Mouse (Mus musculus): Measurements from ENCODE around the gene Gm6993. TPM values are rescaled to one million over a fixed set of nuclear protein-coding genes. Genes with fewer than 3 reads are reported as not detected.

The Gm6993 gene
- not detected in 2 replicates for polyA plus RNA-seq (2014; fragmentation: Nextera tagmentation; extraction: Ambion mirVana)

GRCm38 (mm10) chr12:31240470-31240869, at the start of gene Gm6993:
Gene Gm6993, plus strand, starts transcription at chr12:31240770.
- Histone ChIP-seq H3K4me3 (ENCODE audit: low read depth, low read length) (no peak within 1 kb of the TSS), H3K27ac (ENCODE audit: low read depth, low read length) (no peak within 1 kb of the TSS), H3K4me1 (ENCODE audit: control insufficient read depth, insufficient read depth, low read length) (no peaks in the 10 kb centered on the region), H3K9me3 (ENCODE audit: control insufficient read depth, low read length) (no peaks in the 10 kb centered on the region), H3K36me3 (ENCODE audit: control insufficient read depth, insufficient read depth, low read length) (no peaks in the 10 kb centered on the region), H3K27me3 (ENCODE audit: control insufficient read depth, insufficient read depth, low read length) (no peaks in the 10 kb centered on the region), H3K4me2 (ENCODE audit: low read depth, low read length) (no peak within 1 kb of the TSS), H3K9ac (replicated peaks; ENCODE audit: low read depth, low read length) (no peak within 1 kb of the TSS)
- 91% methylated on average over 5 of the region's 5 CpGs for WGBS
- no peak for ATAC-seq (ENCODE audit: low read depth)

GRCm38 (mm10) chr12:31191329-31191954, 49.1 kb upstream of the Gm6993 start:
- peaks cover 4% of the 10 kb centered on the region for H3K4me1 ChIP-seq (ENCODE audit: control insufficient read depth, insufficient read depth, low read length)
- no peak overlapping the region for H3K4me3 ChIP-seq (ENCODE audit: low read depth, low read length)
- H3K4me2 ChIP-seq (ENCODE audit: low read depth, low read length): no peak overlapping the region; the same call in 1 of the 2 replicates
- H3K9ac ChIP-seq (replicated peaks; ENCODE audit: low read depth, low read length): no peak overlapping the region
- H3K9me3 ChIP-seq (ENCODE audit: control insufficient read depth, low read length): no peaks in the 10 kb centered on the region
- no peak overlapping the region for H3K27ac ChIP-seq (ENCODE audit: low read depth, low read length)
- WGBS: 10% methylated on average over 8 of the region's 8 CpGs
- no peaks in the 10 kb centered on the region for H3K36me3 ChIP-seq (ENCODE audit: control insufficient read depth, insufficient read depth, low read length)
- peak; percentile 93 for ATAC-seq (ENCODE audit: low read depth)
- no peaks in the 10 kb centered on the region for H3K27me3 ChIP-seq (ENCODE audit: control insufficient read depth, insufficient read depth, low read length)

DNA sequence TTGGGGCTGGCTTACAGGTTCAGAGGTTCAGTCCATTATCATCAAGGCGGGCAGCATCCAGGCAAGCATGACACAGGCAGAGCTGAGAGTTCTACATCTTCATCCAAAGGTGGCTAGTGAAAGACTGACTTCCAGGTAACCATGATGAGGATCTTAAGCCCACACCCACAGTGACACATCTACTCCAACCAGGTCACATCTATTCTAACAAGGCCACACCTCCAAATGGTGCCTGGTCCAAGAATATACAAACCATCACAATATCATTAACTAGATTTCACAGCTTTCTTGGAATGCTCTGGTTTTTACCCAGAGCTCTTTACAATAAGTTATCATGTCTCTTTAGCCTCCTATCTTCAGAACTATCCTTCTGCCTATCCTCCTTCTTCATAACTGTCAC, 38.1 kb upstream of the Gm6993 start:
- Histone ChIP-seq H3K4me3 (ENCODE audit: low read depth, low read length) (no peak overlapping the region), H3K27ac (ENCODE audit: low read depth, low read length) (no peak overlapping the region), H3K4me2 (ENCODE audit: low read depth, low read length) (no peak overlapping the region), H3K36me3 (ENCODE audit: control insufficient read depth, insufficient read depth, low read length) (no peaks in the 10 kb centered on the region), H3K4me1 (ENCODE audit: control insufficient read depth, insufficient read depth, low read length) (no peaks in the 10 kb centered on the region), H3K27me3 (ENCODE audit: control insufficient read depth, insufficient read depth, low read length) (no peaks in the 10 kb centered on the region), H3K9ac (replicated peaks; ENCODE audit: low read depth, low read length) (no peak overlapping the region), H3K9me3 (ENCODE audit: control insufficient read depth, low read length) (no peaks in the 10 kb centered on the region)
- 96% methylated on average over 1 of the region's 1 CpGs for WGBS
- ATAC-seq (ENCODE audit: low read depth): no peak

DNA sequence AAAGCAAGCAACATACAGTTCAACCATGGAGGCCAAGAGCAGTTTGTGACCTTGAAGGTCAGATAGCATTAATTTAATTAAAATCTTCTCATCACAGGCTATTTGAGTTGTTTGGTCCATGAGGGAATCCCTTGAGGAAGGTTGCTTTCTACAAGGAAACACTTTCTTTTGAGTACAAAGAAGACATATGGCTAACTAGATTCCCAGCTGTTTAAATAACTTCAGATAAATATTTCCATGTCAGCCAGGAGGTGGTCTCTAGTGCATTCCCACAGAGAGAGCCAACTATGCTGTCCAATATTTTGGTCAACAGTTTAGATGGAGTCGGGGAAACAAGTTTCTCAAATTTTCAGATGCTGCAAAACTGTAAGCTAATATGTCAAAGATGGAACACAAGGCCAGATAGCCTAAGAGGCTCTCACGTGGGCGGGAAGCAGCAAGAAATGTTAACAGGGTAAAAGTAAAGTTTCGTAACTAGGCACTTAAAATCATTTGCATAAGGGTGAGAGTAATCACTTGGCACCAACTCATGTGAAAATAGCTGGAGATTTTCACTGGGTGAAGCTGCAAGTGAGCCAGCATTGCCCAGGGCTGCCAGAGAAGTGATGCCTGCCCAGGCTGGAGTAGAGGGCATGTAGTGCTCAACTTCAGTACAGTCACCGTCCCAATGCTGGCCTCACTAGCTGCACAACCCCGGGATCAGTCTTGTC, 36.7 kb upstream of the Gm6993 start:
- H3K4me3 ChIP-seq (ENCODE audit: low read depth, low read length): no peak overlapping the region
- no peaks in the 10 kb centered on the region for H3K36me3 ChIP-seq (ENCODE audit: control insufficient read depth, insufficient read depth, low read length)
- 84% methylated on average over 6 of the region's 6 CpGs for WGBS
- no peaks in the 10 kb centered on the region for H3K4me1 ChIP-seq (ENCODE audit: control insufficient read depth, insufficient read depth, low read length)
- H3K4me2 ChIP-seq (ENCODE audit: low read depth, low read length): no peak overlapping the region
- H3K9me3 ChIP-seq (ENCODE audit: control insufficient read depth, low read length): no peaks in the 10 kb centered on the region
- H3K27ac ChIP-seq (ENCODE audit: low read depth, low read length): no peak overlapping the region
- H3K27me3 ChIP-seq (ENCODE audit: control insufficient read depth, insufficient read depth, low read length): no peaks in the 10 kb centered on the region
- ATAC-seq (ENCODE audit: low read depth): no peak
- no peak overlapping the region for H3K9ac ChIP-seq (replicated peaks; ENCODE audit: low read depth, low read length)

DNA sequence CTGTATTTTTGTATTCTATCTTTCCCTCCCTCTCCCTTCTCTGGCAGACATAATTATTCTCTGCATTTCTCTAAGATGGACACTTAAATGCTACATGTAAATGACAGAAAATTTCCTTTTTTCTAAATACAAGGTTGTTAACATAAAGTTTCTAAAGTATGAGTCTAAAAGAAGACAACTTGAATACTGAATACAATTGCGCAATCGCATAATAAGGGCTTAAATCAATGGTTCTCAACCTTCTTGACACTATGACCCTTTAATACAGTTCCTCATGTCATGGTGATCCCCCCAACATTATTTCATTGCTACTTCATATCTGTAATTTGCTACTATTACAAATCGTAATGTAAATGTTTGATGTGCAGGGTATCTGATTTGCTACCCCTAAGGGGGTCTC, 35.7 kb upstream of the Gm6993 start:
- Histone ChIP-seq H3K4me2 (ENCODE audit: low read depth, low read length) (no peak overlapping the region), H3K9ac (replicated peaks; ENCODE audit: low read depth, low read length) (no peak overlapping the region), H3K4me3 (ENCODE audit: low read depth, low read length) (no peak overlapping the region), H3K9me3 (ENCODE audit: control insufficient read depth, low read length) (no peaks in the 10 kb centered on the region), H3K27ac (ENCODE audit: low read depth, low read length) (no peak overlapping the region), H3K36me3 (ENCODE audit: control insufficient read depth, insufficient read depth, low read length) (no peaks in the 10 kb centered on the region), H3K4me1 (ENCODE audit: control insufficient read depth, insufficient read depth, low read length) (no peaks in the 10 kb centered on the region), H3K27me3 (ENCODE audit: control insufficient read depth, insufficient read depth, low read length) (no peaks in the 10 kb centered on the region)
- 95% methylated on average over 3 of the region's 3 CpGs for WGBS
- no peak for ATAC-seq (ENCODE audit: low read depth)

GRCm38 (mm10) chr12:31205983-31206633, 34.5 kb upstream of the Gm6993 start:
- Histone ChIP-seq H3K27me3 (ENCODE audit: control insufficient read depth, insufficient read depth, low read length) (no peaks in the 10 kb centered on the region), H3K4me3 (ENCODE audit: low read depth, low read length) (no peak overlapping the region), H3K4me1 (ENCODE audit: control insufficient read depth, insufficient read depth, low read length) (no peaks in the 10 kb centered on the region), H3K9ac (replicated peaks; ENCODE audit: low read depth, low read length) (no peak overlapping the region), H3K4me2 (ENCODE audit: low read depth, low read length) (no peak overlapping the region), H3K27ac (ENCODE audit: low read depth, low read length) (no peak overlapping the region), H3K9me3 (ENCODE audit: control insufficient read depth, low read length) (no peaks in the 10 kb centered on the region), H3K36me3 (ENCODE audit: control insufficient read depth, insufficient read depth, low read length) (no peaks in the 10 kb centered on the region)
- WGBS: 74% methylated on average over 10 of the region's 10 CpGs
- no peak for ATAC-seq (ENCODE audit: low read depth)

DNA sequence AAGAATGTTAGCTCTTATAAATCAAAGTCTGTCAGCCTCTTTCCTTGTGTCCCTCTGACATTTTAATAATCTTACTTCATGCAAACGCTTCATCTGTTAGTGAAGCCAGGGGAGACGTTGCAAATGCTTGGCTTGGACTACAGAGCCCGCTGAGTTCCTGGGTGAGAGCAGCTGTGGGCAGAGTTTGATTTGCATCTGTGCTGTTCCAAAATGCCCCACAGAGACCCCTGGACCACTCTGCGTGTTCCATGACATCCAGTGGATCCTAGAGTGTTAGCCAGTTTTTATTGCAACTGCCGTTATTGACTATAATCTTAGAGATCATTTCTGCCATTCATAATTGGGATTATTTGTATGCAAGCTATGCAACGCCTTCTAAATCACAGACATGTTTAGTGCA, 31.8 kb upstream of the Gm6993 start:
- no peak overlapping the region for H3K27ac ChIP-seq (ENCODE audit: low read depth, low read length)
- peak; percentile 54; the same call in 1 of the 2 replicates for ATAC-seq (ENCODE audit: low read depth)

DNA sequence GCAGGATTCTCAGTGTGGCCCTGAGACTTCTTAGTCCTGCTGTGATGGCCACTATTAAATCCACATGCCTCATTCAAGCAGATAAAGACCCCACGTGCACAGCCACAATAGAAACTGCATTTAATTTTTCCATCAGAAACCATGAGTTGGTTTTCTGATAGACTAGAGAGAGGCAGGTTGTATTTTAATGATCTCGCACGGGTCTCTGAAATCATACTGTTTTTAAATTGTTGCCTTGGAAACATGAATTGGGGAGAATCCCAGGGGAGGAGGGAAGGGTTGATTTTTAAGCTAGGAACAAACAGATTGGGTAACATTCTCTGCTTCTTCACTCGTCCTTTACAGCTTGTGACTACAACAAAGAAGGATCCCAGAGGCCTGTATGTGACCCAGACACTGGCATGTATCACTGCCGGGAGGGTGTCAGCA, 31.2 kb upstream of the Gm6993 start:
- Histone ChIP-seq H3K4me2 (ENCODE audit: low read depth, low read length) (no peak overlapping the region), H3K27ac (ENCODE audit: low read depth, low read length) (no peak overlapping the region), H3K4me3 (ENCODE audit: low read depth, low read length) (no peak overlapping the region), H3K4me1 (ENCODE audit: control insufficient read depth, insufficient read depth, low read length) (peaks cover 2% of the 10 kb centered on the region; the same call in 1 of the 2 replicates), H3K36me3 (ENCODE audit: control insufficient read depth, insufficient read depth, low read length) (no peaks in the 10 kb centered on the region), H3K9ac (replicated peaks; ENCODE audit: low read depth, low read length) (no peak overlapping the region), H3K27me3 (ENCODE audit: control insufficient read depth, insufficient read depth, low read length) (no peaks in the 10 kb centered on the region), H3K9me3 (ENCODE audit: control insufficient read depth, low read length) (no peaks in the 10 kb centered on the region)
- 33% methylated on average over 5 of the region's 5 CpGs for WGBS
- ATAC-seq (ENCODE audit: low read depth): no peak

More for the DNA sequence above, 31.8 kb upstream of the Gm6993 start:
- Histone ChIP-seq H3K27me3 (ENCODE audit: control insufficient read depth, insufficient read depth, low read length) (no peaks in the 10 kb centered on the region), H3K4me2 (ENCODE audit: low read depth, low read length) (no peak overlapping the region), H3K36me3 (ENCODE audit: control insufficient read depth, insufficient read depth, low read length) (no peaks in the 10 kb centered on the region), H3K4me1 (ENCODE audit: control insufficient read depth, insufficient read depth, low read length) (peaks cover 2% of the 10 kb centered on the region; the same call in 1 of the 2 replicates), H3K9ac (replicated peaks; ENCODE audit: low read depth, low read length) (no peak overlapping the region), H3K4me3 (ENCODE audit: low read depth, low read length) (no peak overlapping the region), H3K9me3 (ENCODE audit: control insufficient read depth, low read length) (no peaks in the 10 kb centered on the region)
- 39% methylated on average over 6 of the region's 6 CpGs for WGBS

DNA sequence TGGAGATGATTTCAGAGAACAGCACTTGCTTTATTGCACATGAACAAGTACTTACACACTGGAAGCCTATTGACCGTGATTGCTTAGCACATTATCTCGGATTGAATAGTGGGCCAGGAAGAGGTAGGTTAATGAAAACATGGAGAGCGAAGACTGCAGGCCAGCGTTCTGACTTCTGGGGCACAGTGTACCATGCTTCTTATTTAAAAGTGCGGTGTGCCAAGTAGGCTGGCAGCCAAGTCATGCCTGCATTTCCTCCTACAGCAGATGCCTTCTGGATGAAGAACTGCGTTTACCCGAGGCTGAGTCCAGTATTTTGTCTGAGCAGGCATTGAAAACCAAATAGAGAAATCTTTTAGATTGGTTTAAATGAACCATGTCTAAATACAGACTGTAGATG, 27.0 kb upstream of the Gm6993 start:
- H3K27me3 ChIP-seq (ENCODE audit: control insufficient read depth, insufficient read depth, low read length): no peaks in the 10 kb centered on the region
- ATAC-seq (ENCODE audit: low read depth): peak; percentile 55; the same call in 1 of the 2 replicates
- no peaks in the 10 kb centered on the region for H3K9me3 ChIP-seq (ENCODE audit: control insufficient read depth, low read length)
- no peak overlapping the region for H3K4me3 ChIP-seq (ENCODE audit: low read depth, low read length)
- H3K9ac ChIP-seq (replicated peaks; ENCODE audit: low read depth, low read length): no peak overlapping the region
- H3K4me2 ChIP-seq (ENCODE audit: low read depth, low read length): no peak overlapping the region
- 38% methylated on average over 7 of the region's 7 CpGs for WGBS
- peaks cover 2% of the 10 kb centered on the region; the same call in 1 of the 2 replicates for H3K4me1 ChIP-seq (ENCODE audit: control insufficient read depth, insufficient read depth, low read length)
- H3K27ac ChIP-seq (ENCODE audit: low read depth, low read length): no peak overlapping the region
- H3K36me3 ChIP-seq (ENCODE audit: control insufficient read depth, insufficient read depth, low read length): no peaks in the 10 kb centered on the region
